Mouse (Mus musculus): ENCODE measurements at regions not wholly inside any gene's neighbourhood (a gene's known extent, or its start where the extent isn't known, plus 50 kb on each side); places are given as distances from the start of the nearest gene placed in this dataset.
A peak's percentile ranks its signal among the peaks of the same experiment; 100 is the strongest.

DNA sequence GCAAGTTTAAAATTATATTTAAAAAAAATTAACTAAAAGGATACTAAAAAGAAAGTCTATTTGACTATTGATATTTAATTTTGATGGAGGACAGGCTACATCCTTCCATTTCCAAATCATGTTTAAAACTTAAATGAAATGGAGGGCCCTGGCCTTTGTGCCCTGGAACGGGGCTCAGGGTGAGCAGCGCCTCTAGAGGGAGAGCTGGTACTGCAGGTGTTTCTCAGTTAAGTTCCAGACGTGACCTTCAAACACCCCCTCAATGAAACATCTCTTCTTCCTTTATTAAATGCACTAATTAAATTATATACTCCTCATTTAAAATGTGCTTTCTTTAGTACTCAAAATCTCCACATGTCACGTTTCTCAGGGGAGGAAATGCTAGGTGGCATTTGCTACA lies 282.5 kb downstream of the Sox11 start:
- TF ChIP-seq POLR2A (IDR thresholded peaks at IDR 0.05; ENCODE audit: low read depth, low read length) = no peak
- 0 out of 4 replicates have a peak, but pooled peaks of 1 of the 2 experiments have one; percentile 8 for TF ChIP-seq CTCF (conservative IDR thresholded peaks at IDR 0.05 in 1 of 2, IDR thresholded peaks at IDR 0.05 in 1 of 2; ENCODE audit: low read depth in 2 of 2, low read length in 2 of 2)
- no peak for TF ChIP-seq USF1 (IDR thresholded peaks at IDR 0.05; ENCODE audit: low read depth, low read length)
